ENCODE assay signal across 18 mouse cellular contexts in the genomic region with DNA sequence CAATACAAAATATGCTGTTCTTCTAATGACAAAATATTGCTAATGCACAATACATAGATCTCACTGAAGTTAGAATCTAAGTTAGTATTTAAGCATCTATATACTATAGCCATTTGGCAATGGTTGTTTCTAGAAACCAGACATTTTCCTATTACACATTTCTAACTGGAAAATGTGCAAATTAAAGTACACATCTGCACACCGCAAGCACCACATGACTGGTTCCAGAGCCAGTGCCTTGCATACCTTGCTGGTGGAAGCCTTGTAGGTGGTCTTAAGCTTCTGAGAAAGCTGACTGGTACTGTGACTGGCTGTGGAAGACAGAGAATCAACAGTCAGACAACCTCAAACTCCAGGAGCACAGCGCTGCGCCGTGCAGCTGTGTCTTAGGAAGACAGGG. TPM values are rescaled to one million over a fixed set of nuclear protein-coding genes. Genes with fewer than 3 reads are reported as not detected.
DNase-seq lines count a peak whose midpoint lies in the region; ATAC-seq and TF ChIP-seq lines count a peak whose summit lies in the region.
"Had no signal": no experiment of that assay in that cellular context is flagged by ENCODE, and none has a peak within 500 bp of the region (broad histone marks: within the 10 kb centered on the region; RNA-seq: fewer than 3 reads in every experiment).

No protein-coding gene starts in this region.

- ATAC-seq in intestine, embryonic 16.5 days, result no peak
- ATAC-seq: activated CD4-positive, CD25-positive, alpha-beta regulatory T cell, adult 4 months; CD4-positive, CD25-positive, alpha-beta regulatory T cell, adult 4 months; Patski had no signal

- H3K27ac ChIP-seq in CH12.LX (ENCODE audit: insufficient read depth, low read depth), result peak overlapping the region; percentile 32
- H3K27ac ChIP-seq in intestine, embryonic 16.5 days (ENCODE audit: low read length), result no peak overlapping the region

- peak; percentile 89 for TF ChIP-seq EP300 in CH12.LX (IDR thresholded peaks at IDR 0.05; ENCODE audit: low read length)

- H3K36me3 ChIP-seq in CH12.LX (replicated peaks in 1 of 2; ENCODE audit: control insufficient read depth in 1 of 2, insufficient read depth in 1 of 2, low read length in 1 of 2), result peaks cover 24 to 70% of the 10 kb centered on the region in 2 experiments
- peaks cover 6% of the 10 kb centered on the region; the same call in 1 of the 2 replicates for H3K36me3 ChIP-seq in intestine, embryonic 16.5 days (ENCODE audit: control insufficient read depth, insufficient read depth, low read length)

- dilution Hi-C loops in CH12.LX (cut with MboI; ENCODE audit: extremely low pct_ligation_motif_present, extremely low pct_unique_long_range_greater_than_20kb, low sequenced_read_pairs), result no loop called here

- H3K9ac ChIP-seq in CH12.LX (ENCODE audit: insufficient read depth, low read depth), result no peak overlapping the region
- H3K9ac ChIP-seq in intestine, embryonic 16.5 days (ENCODE audit: low read depth, low read length), result no peak overlapping the region

- H3K9me3 ChIP-seq in CH12.LX (replicated peaks; ENCODE audit: low read length), result no peaks in the 10 kb centered on the region
- no peaks in the 10 kb centered on the region for H3K9me3 ChIP-seq in intestine, embryonic 16.5 days (ENCODE audit: control insufficient read depth, low read length)
- H3K9me3 ChIP-seq: G1E had no signal

- peaks cover 6% of the 10 kb centered on the region for H3K79me2 ChIP-seq in CH12.LX (replicated peaks; ENCODE audit: control insufficient read depth, extremely low read depth, insufficient read depth, poor library complexity, severe bottlenecking)

- no peaks in the 10 kb centered on the region for H3K27me3 ChIP-seq in CH12.LX (replicated peaks)
- no peaks in the 10 kb centered on the region for H3K27me3 ChIP-seq in intestine, embryonic 16.5 days (replicated peaks; ENCODE audit: control insufficient read depth, insufficient read depth, low read length)
- H3K27me3 ChIP-seq: Patski had no signal

- peak; percentile 60 for DNase-seq in CH12.LX (ENCODE audit: extremely low read depth)
- DNase-seq: adrenal gland, adult 2 months; adrenal gland, adult 8-10 months; adrenal gland, postnatal 10 days; adrenal gland, postnatal 14 days; adrenal gland, postnatal 25 days; adrenal gland, postnatal 36 days; B cell, adult 2 months; cerebellum, adult 11 months; cerebellum, adult 11-12 months; cerebellum, adult 18-20 months; cerebellum, adult 2 months; cerebellum, adult 8-10 months had no signal

- 97% methylated on average over 4 of the region's 4 CpGs for WGBS in intestine, embryonic 16.5 days

- TF ChIP-seq CTCF in CH12.LX (conservative IDR thresholded peaks at IDR 0.05 in 1 of 2, IDR thresholded peaks at IDR 0.05 in 1 of 2; ENCODE audit: low read depth in 2 of 2, low read length in 2 of 2), result no peak

- H3K4me1 ChIP-seq in CH12.LX (ENCODE audit: control insufficient read depth in 1 of 2, insufficient read depth in 2 of 2), result peaks cover 9 to 29% of the 10 kb centered on the region in 2 experiments
- no peaks in the 10 kb centered on the region for H3K4me1 ChIP-seq in intestine, embryonic 16.5 days (ENCODE audit: control insufficient read depth, insufficient read depth, low read length)

- H3K4me3 ChIP-seq in CH12.LX (replicated peaks in 1 of 3; ENCODE audit: low read depth in 2 of 3, low read length in 2 of 3, poor library complexity in 1 of 3), result no peak overlapping the region
- no peak overlapping the region for H3K4me3 ChIP-seq in intestine, embryonic 16.5 days (ENCODE audit: low read length)

- no peak overlapping the region for H3K4me2 ChIP-seq in CH12.LX (ENCODE audit: insufficient read depth, low read depth, poor library complexity, severe bottlenecking)
- no peak overlapping the region for H3K4me2 ChIP-seq in intestine, embryonic 16.5 days (ENCODE audit: low read depth, low read length)

- in situ Hi-C loops in CH12.LX (cut with MboI; ENCODE audit: low pct_ligation_motif_present, low pct_unique_long_range_greater_than_20kb, low sequenced_read_pairs), result no loop called here

- TF ChIP-seq RAD21 in CH12.LX (IDR thresholded peaks at IDR 0.05; ENCODE audit: low read depth, low read length), result no peak

- no peak; the same call in 1 of the 2 replicates for TF ChIP-seq POLR2A in CH12.LX (IDR thresholded peaks at IDR 0.05; ENCODE audit: low read depth, low read length)

TF ChIP-seq in CH12.LX, 34 proteins besides CTCF, POLR2A, EP300 and RAD21:
- no peak for TF ChIP-seq MAFK (IDR thresholded peaks at IDR 0.05; ENCODE audit: insufficient replicate concordance, low read length)
- peak; percentile 54 for TF ChIP-seq BHLHE40 (IDR thresholded peaks at IDR 0.05; ENCODE audit: low read depth, low read length)
- no peak for TF ChIP-seq PAX5 (IDR thresholded peaks at IDR 0.05; ENCODE audit: low read length)
- peak; percentile 19; the same call in 1 of the 2 replicates for TF ChIP-seq JUN (IDR thresholded peaks at IDR 0.05; ENCODE audit: insufficient read depth, low read depth, low read length)
- peak; percentile 63 for TF ChIP-seq IRF4 (IDR thresholded peaks at IDR 0.05; ENCODE audit: low read depth, low read length)
- TF ChIP-seq CHD1 (IDR thresholded peaks at IDR 0.05; ENCODE audit: low read depth, low read length), result no peak
- peak; percentile 37; the same call in 1 of the 2 replicates for TF ChIP-seq MYC (IDR thresholded peaks at IDR 0.05; ENCODE audit: low read depth, low read length)
- TF ChIP-seq NRF1 (IDR thresholded peaks at IDR 0.05; ENCODE audit: low read depth, low read length), result no peak
- no peak for TF ChIP-seq ZKSCAN1 (IDR thresholded peaks at IDR 0.05; ENCODE audit: borderline replicate concordance, low read depth, low read length)
- no peak for TF ChIP-seq RCOR1 (conservative IDR thresholded peaks at IDR 0.05; ENCODE audit: low read depth, low read length)
- TF ChIP-seq TCF12 (IDR thresholded peaks at IDR 0.05; ENCODE audit: low read depth, low read length), result 0 out of 2 replicates have a peak, but pooled peaks have one; percentile 31
- peak; percentile 34 for TF ChIP-seq USF1 (IDR thresholded peaks at IDR 0.05; ENCODE audit: low read depth, low read length)

RNA-seq across cellular contexts. Expression of gene Wdr37, which starts 18.3 kb away (rescaled TPM):
- total RNA-seq in CH12.LX (2012; rRNA removed) (11.8 and 13.9 TPM in 2 replicates), CH12.LX (2014; rRNA removed) (13.4 and 19.3 TPM in 2 replicates)
- 23.0 and 24.2 TPM in 2 replicates for polyA plus RNA-seq in CH12.LX (2012; ENCODE audit: insufficient read length, low read depth)
- 13.3 and 13.6 TPM in 2 replicates for polyA plus RNA-seq in intestine, embryonic 16.5 days (2015; fragmentation: Nextera tagmentation; extraction: Ambion mirVana)

RNA-seq across cellular contexts. Expression of gene Idi1, which starts 31.9 kb away (rescaled TPM):
- total RNA-seq in CH12.LX (2012; rRNA removed), result 36.2 and 57.4 TPM in 2 replicates
- total RNA-seq in CH12.LX (2014; rRNA removed), result 226 and 253 TPM in 2 replicates
- polyA plus RNA-seq in CH12.LX (2012; ENCODE audit: insufficient read length, low read depth), result 126 TPM in 2 replicates
- 128 and 130 TPM in 2 replicates for polyA plus RNA-seq in intestine, embryonic 16.5 days (2015; fragmentation: Nextera tagmentation; extraction: Ambion mirVana)
